Mouse (Mus musculus): ENCODE measurements around the gene Rab3b. TPM values are rescaled to one million over a fixed set of nuclear protein-coding genes. Genes with fewer than 3 reads are reported as not detected.
A peak's percentile ranks its signal among the peaks of the same experiment; 100 is the strongest.

Rab3b gene
- polyA plus RNA-seq (2017; shearing (Covaris generic)): under 1 TPM in 1 of 3 experiments, not detected in 2; 0.45 TPM

DNA sequence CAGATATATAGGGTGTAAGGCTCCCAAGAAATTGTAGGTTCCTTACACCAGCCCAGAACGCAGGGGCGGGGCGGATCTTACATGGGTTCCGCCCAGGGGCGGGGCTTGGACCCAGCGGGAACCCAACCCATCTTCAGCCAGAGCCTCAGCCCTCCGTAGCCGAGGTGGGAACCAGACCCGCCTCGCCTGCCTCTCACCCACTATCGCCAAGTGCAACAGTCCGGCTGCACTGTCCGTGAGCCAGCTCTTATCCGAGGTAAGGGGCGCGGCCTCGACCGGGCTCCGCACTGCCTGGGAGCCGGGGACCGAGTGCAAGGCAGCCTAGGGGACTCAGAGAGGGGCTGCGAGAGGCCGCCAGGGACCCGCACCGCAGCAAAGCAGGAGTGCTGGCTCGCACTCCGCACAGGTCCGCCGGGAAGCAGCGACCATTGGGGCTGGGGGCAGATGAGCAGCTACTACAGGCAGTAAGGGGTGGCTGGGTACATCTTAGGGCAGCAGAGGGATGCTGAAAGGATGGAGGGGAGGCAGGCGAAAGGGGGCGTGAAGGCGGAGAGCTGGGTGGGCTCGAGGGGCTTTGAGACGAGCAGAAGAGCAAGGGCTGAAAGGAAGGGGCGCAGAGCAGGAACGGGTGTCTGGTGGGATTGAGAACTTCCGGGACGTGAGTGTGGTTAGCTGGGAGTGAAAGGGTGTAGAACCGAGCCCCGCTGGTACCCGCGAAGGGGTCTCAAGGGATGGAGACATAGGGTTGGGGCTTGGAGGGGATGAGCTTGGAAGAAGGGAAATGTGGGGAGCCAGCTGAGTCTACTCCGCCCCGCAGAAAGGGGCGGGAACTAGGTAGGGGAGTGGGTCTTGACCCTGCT is at the start of gene Rab3b:
Gene Rab3b (plus strand): TSS at position 101 of the 860 bp plus-strand sequence.
- peak; percentile 70 for ATAC-seq

DNA sequence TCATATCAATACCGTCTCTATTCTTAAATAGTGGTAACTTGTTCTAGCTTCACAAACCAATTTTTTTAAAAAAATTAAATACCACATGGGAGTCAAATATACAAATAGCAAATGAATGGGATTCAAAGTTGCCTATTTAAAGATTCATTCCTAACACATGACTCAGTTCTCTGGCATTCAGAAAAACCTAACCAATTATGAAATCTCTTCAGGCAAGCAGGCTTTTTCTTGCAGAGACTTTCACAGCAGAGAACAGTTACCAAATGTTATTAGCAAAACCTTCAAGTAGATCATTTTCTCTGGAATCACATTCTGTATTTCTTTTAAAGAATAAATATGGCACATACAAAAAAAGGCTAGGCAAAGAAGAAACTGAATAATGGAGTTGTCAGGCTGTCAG is 48.2 kb upstream of the Rab3b start:
- no peak for ATAC-seq

GRCm38 (mm10) chr4:108832916-108833827 is 45.7 kb upstream of the Rab3b start, which contains the start of gene Btf3l4:
TSS of gene Btf3l4 (minus strand) at chr4:108833614.
- peak; percentile 86 for ATAC-seq

DNA sequence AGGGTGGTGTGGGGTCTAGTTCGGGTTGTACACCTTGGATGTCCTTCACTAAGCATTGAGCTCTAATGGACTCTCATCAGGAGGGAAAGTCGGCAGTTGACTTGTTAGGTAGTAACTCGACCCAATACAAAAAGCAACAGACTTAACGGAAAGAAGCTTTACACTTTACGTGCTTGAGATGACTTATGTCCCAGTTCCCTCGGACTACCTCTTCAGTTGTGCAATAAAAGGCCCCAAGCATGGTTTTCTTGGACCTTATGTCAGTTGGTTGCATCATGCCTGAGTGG is 45.1 kb upstream of the Rab3b start:
- ATAC-seq: peak; percentile 14

- peak; percentile 62 for ATAC-seq
Observed at GRCm38 (mm10) chr4:108834115-108834970, 44.5 kb upstream of the Rab3b start, which contains the start of gene Txndc12. TSS of gene Txndc12 (plus strand) at chr4:108834601.

GRCm38 (mm10) chr4:108834971-108835311 is 43.9 kb upstream of the Rab3b start:
- ATAC-seq: no peak

- ATAC-seq: no peak
Observed at GRCm38 (mm10) chr4:108835496-108835895, 43.4 kb upstream of the Rab3b start.

GRCm38 (mm10) chr4:108838031-108838430 is 40.8 kb upstream of the Rab3b start:
- no peak for ATAC-seq

GRCm38 (mm10) chr4:108841920-108842578 is 36.8 kb upstream of the Rab3b start:
- no peak for ATAC-seq

DNA sequence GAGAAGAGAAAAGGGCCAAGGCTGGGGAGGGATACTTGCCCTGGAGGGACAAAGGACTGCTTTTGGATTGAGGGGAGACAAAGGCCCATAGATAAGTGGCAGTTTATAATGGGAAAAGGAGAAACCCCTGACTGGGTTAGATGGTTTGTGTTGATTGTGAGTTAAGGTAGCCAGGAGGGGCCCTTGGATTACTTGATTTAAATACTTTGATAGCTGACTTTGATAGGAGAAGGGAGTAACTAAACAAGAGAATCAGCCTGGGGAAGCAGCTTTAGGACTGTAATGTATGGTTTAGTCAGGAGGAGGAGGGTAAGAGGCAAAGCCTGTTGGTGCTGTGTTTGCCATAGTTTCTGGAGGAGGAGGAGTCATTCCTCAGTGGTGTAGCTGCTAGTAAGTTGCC is 35.5 kb upstream of the Rab3b start:
- ATAC-seq: no peak

DNA sequence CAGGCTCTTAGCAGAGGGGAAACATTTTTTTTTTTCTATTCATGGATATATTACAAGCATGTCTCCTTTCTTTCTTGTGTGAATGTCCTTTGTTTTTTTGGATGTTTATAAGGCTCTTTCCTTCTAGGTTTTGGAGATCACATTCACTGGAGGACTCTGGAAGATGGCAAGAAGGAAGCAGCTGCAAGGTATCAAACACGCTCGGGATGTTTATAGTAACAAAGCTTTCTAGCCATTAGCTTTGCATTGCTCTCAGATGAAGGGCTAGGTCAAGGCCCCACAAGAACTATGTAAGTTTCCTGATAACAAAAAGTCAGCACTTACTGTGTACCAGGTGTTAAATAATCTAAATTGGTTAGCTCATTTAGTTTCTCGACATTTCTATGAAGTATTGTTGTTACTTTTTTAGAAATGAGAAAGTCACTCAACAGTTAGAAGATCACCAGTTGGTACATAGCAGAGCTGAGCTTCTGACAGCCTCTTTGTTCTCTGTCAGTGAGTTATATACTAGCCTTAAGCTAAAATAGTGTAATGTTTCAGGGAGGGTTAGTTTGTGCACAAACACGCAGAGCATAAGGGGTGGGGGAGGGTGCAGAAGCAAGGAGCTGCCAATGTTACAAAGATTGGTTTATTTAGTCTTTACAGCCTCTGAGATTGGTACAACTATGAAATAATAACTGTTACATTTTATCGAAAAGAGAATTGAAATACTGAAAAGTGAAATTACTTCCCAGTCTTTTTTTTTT is 32.9 kb upstream of the Rab3b start:
- ATAC-seq: no peak

DNA sequence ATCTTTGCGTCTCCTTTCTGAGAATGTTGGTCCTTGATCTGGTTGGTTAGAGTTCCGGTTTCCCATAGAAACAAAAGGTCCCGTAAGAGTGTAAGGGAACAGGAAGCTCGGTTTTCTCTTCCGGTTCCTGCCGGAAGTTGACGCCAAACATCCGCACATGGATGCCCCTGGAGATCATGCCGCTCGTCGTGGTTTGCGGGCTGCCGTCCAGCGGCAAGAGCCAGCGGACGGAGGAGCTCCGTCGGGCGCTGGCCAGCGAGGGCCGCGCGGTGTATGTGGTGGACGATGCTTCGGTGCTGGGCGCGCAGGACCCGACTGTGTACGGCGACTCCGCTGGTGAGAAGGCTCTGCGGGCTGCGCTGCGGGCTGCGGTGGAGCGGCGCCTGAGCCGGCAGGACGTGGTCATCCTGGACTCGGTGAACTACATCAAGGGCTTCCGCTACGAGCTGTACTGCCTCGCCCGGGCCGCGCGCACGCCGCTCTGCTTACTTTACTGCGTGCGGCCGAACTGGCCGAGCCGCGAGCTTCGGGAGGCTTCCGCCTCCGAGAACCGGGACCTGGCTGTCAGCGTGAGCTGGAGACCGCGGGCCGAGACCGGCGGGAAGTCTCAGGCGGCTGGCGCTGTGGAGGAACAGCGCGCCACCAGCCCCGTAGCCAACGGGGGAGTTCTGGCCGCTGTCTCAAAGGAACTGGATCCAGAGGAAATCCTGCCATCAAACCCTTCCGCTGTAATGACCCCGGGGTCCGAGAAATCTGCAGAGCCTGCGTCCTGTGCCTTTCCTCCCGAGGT is 31.0 kb upstream of the Rab3b start, which contains the start of gene Kti12:
Gene Kti12 (plus strand): TSS at position 71 of the 790 bp plus-strand sequence.
- peak; percentile 95 for ATAC-seq

DNA sequence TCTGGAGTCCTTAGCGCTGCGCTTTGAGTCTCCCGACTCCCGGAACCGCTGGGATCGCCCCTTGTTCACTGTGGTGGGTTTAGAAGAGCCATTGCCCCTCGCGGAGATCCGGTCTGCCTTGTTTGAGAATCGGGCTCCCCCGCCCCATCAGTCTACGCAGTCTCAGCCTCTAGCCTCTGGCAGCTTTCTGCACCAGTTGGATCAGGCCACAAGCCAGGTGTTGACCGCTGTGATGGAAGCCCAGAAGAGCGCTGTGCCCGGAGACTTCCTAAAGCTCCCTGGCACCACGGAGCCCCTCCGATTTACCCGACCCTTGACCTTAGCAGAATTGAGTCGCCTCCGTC is 30.4 kb upstream of the Rab3b start, which contains the start of gene A730015C16Rik:
Gene A730015C16Rik (minus strand): TSS at position 115 of the 344 bp plus-strand sequence.
- ATAC-seq: peak; percentile 1

- no peak for ATAC-seq
Observed at GRCm38 (mm10) chr4:108866806-108867205, 12.1 kb upstream of the Rab3b start.

DNA sequence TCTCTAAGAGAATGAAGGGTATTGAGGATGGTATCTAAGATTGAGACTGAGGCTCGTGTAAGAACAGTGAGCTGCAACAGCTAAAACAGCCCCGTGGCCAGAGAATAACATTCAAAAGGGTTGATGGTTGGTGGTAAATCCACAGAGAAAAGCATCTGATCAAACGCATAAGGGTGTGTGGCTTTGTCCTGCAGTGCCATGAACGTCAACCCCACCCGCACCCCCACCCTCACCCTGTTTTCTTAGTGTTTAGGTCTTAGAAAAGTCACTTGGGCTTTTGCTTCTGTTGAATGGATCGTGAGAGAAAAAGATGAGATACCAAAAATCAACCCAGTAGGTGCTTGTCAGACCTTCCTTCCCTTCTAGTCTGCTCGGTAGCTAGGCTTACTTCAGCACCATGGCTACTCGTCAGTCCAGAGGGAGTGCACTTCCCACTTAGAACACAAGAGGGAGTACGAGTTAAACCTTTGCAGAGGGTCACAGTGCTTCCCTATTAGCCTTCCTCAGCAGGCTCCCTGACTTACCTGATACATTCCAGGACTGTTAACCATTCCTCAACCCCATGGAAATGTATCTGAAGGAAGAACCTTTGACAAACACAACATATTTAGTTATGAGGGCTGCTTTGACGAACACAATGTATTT is 9.0 kb upstream of the Rab3b start:
- ATAC-seq: peak; percentile 56

- ATAC-seq: no peak
Observed at GRCm38 (mm10) chr4:108873746-108874145, 5.1 kb upstream of the Rab3b start.

- ATAC-seq: no peak
Observed at GRCm38 (mm10) chr4:108877901-108878300, 962 bp upstream of the Rab3b start.

DNA sequence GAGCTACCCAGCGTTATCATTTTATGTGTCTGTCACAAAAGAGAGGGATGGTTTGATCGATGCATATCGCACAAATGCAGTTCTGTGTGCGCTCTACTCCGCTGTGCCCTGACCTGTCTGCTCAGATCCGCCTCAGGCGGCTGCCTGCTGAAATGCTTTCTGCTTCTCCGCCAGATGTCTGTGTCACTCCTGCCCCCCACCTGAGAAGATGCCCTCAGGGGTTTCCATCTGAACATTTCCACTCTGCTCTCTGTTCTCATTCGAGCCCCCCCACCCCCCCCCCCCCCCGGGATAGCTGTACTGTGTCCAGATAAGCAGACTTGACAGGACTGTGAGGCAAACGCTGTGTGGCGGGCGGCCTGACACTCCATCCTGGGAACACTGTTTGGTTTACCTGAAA is 5.0 kb downstream of the Rab3b start:
- no peak for ATAC-seq

DNA sequence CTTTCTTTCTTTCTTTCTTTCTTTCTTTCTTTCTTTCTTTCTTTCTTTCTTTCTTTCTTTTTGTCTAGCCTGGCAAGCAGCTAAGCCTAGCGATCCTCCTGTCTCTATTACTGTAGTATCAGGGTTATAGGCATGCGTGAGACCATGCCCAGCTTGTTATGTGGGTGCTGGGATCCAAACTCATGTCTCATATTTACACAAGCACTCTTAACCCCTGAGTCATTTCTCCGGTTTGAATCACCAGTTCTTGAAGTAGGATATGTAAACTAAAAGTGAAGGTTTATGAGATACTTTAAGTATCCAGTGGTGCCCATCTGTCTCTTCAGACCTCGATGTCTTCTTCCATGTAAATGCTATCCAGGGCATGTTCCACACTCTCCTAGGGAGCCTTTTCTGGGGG is 8.6 kb downstream of the Rab3b start:
- no peak for ATAC-seq

DNA sequence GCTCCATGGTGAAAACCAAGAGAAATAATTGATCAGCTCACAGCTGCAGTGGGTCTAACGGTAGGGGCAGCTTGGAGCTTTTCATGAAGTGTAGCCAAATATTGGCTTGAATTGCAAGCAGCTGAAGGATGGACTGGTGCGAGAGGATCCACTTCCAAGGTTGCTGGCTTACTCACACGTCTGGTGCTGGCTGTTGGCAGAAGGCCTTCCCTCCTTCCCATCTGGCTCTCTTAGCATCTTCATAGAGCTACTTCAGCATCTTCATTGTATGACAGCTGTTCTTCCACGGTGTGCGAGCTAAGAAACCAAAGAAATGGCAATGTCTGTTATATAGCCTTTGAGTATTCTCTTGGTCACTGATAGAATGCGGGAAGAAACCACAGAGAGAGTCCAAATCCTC is 12.0 kb downstream of the Rab3b start:
- ATAC-seq: no peak

Data from inflammation-experienced regulatory T-cells, adult 6 months (primary cell).